Mouse (Mus musculus) thymus, adult 2 months (tissue): ENCODE data around the gene Stk33.

Source experiments
- CTCF ChIP-seq: fragments of 200-500 bp; IDR thresholded peaks from 2 replicates; pipeline ENCODE4 v1.5.1; 2012; ENCODE audit warnings: mild to moderate bottlenecking, control low read depth, low read length, moderate library complexity, borderline replicate concordance; ENCODE audit not compliant: control insufficient read depth, poor library complexity, insufficient read depth; ENCODE audit errors: extremely low read depth
- POLR2A ChIP-seq: fragments of 200-500 bp; IDR thresholded peaks from 2 replicates; pipeline ENCODE4 v1.6.1; 2012; ENCODE audit warnings: mild to moderate bottlenecking, low read length, control low read depth, moderate library complexity; ENCODE audit not compliant: control insufficient read depth, poor library complexity, insufficient read depth; ENCODE audit errors: extremely low read depth

GRCm38 (mm10) chr7:109357877-109358276, 81.0 kb downstream of the Stk33 start:
- TF ChIP-seq CTCF (no peak), POLR2A (no peak)
